Mouse (Mus musculus) bone marrow, adult 2 months (tissue): ENCODE data around the gene Kcnh5.

ENCODE experiments used
- CTCF ChIP-seq: fragments of 200-500 bp; IDR thresholded peaks from 2 replicates; pipeline ENCODE4 v1.5.1; 2011; ENCODE audit warnings: low read length, control low read depth; ENCODE audit not compliant: control insufficient read depth, insufficient read depth
- POLR2A ChIP-seq: fragments of 200-500 bp; IDR thresholded peaks from 2 replicates; pipeline ENCODE4 v1.6.1; 2011; ENCODE audit warnings: low read depth, mild to moderate bottlenecking, control low read depth, low read length, borderline replicate concordance; ENCODE audit not compliant: control insufficient read depth

- TF ChIP-seq CTCF: no peak
- TF ChIP-seq POLR2A: no peak
Measured at GRCm38 (mm10) chr12:75182646-75183045, 5.5 kb upstream of the Kcnh5 start.
